Mouse (Mus musculus) kidney, embryonic 14.5 days (tissue): ENCODE measurements around the gene Tipin. TPM values are rescaled to one million over a fixed set of nuclear protein-coding genes. Genes with fewer than 3 reads are reported as not detected.
"Not testable (repeated sequence)": the region's sequence is repeated elsewhere in the genome, so short reads cannot be mapped to it uniquely, and the experiment has no call there.

Experiments
- ATAC-seq: fragments of 200-750 bp; cut with Nextera tagmentation; 2 replicates; pipeline ENCODE4 v1.8.0; 2017; ENCODE audit warnings: moderate number of reproducible peaks, mild to moderate bottlenecking, moderate TSS enrichment, moderate library complexity; ENCODE audit not compliant: low FRiP score, low TSS enrichment
- H3K27ac ChIP-seq: fragments of 300-500 bp; sonication (generic); 2 replicates; pipeline ENCODE4 v1.5.1; 2014; ENCODE audit warnings: low read depth, mild to moderate bottlenecking, low read length, moderate library complexity, mixed read lengths
- H3K27me3 ChIP-seq: fragments of 300-500 bp; sonication (generic); 2 replicates; pipeline ENCODE4 v1.6.1; 2014; ENCODE audit warnings: mild to moderate bottlenecking, low read length; ENCODE audit not compliant: control insufficient read depth, insufficient read depth
- H3K36me3 ChIP-seq: fragments of 300-500 bp; sonication (generic); 2 replicates; pipeline ENCODE4 v1.6.1; 2014; ENCODE audit warnings: low read length, mixed read lengths; ENCODE audit not compliant: control insufficient read depth, insufficient read depth
- H3K4me1 ChIP-seq: fragments of 300-500 bp; sonication (generic); 2 replicates; pipeline ENCODE4 v1.6.1; 2014; ENCODE audit warnings: low read length, mixed read lengths; ENCODE audit not compliant: control insufficient read depth, insufficient read depth
- H3K4me2 ChIP-seq: fragments of 300-500 bp; sonication (generic); replicated peaks from 2 replicates; pipeline ENCODE4 v1.6.1; 2014; ENCODE audit warnings: low read depth, mild to moderate bottlenecking, low read length
- H3K4me3 ChIP-seq: fragments of 300-500 bp; sonication (generic); 2 replicates; pipeline ENCODE4 v1.5.1; 2014; ENCODE audit warnings: mild to moderate bottlenecking, low read length
- H3K9ac ChIP-seq: fragments of 300-500 bp; sonication (generic); 2 replicates; pipeline ENCODE4 v1.6.1; 2014; ENCODE audit warnings: low read depth, mild to moderate bottlenecking, low read length, moderate library complexity
- H3K9me3 ChIP-seq: fragments of 300-500 bp; sonication (generic); 2 replicates; pipeline ENCODE4 v1.6.1; 2016; ENCODE audit warnings: low read length; ENCODE audit not compliant: control insufficient read depth
- WGBS: fragments of 180-500 bp; shearing (Covaris S2); extraction: QIAGEN DNeasy Blood & Tissue Kit; methylation state at CpG from one replicate; pipeline ENCODE4 v1.1.7; 2014; 5-methylcytosine and 5-hydroxymethylcytosine counted together
- polyA plus RNA-seq: library from polyadenylated mRNA; unstranded; fragments of >200 nt; fragmentation: Nextera tagmentation; extraction: Ambion mirVana; gene quantifications from 2 replicates; pipeline ENCODE4 v1.2.1, GENCODE M21; 2014

Tipin gene
- polyA plus RNA-seq, 1 experiment from 2014 or later, result 279 TPM

DNA sequence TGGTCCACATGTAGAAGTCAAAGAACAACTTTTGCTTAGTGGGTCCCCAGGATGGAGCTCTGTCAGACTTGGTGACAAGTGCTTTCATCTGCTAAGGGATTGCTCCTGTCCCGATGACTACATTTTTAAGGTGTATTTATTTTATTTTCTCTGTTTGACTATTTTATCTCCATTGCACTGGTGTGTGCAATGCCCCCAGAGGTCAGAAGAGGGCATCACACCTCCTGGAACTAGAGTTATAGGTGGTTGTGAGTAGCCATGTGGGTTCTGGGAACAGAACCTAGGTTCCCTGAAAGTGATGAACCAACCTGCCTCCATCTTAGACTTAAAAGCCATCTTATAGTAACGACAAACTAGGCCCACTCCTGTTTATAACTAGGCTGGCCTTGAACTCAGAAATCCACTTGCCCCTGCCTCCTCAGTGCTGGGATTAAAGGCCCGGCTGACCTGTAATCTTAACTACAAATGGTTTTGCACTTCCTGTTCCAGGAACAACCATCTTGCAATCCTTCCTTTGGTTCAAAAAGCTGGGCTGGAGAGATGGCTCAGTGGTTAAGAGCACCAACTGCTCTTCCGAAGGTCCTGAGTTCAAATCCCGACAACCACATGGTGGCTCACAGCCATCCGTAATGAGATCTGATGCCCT lies 2.6 kb upstream of the Tipin start:
- no peak overlapping the region for H3K4me3 ChIP-seq
- no peaks in the 10 kb centered on the region for H3K36me3 ChIP-seq
- no peak overlapping the region for H3K4me2 ChIP-seq
- H3K4me1 ChIP-seq, result peaks cover 5% of the 10 kb centered on the region
- 99% methylated on average over 6 of the region's 6 CpGs for WGBS
- H3K27me3 ChIP-seq, result no peaks in the 10 kb centered on the region
- no peak overlapping the region for H3K27ac ChIP-seq
- H3K9ac ChIP-seq, result no peak overlapping the region
- no peaks in the 10 kb centered on the region for H3K9me3 ChIP-seq
- no peak for ATAC-seq

DNA sequence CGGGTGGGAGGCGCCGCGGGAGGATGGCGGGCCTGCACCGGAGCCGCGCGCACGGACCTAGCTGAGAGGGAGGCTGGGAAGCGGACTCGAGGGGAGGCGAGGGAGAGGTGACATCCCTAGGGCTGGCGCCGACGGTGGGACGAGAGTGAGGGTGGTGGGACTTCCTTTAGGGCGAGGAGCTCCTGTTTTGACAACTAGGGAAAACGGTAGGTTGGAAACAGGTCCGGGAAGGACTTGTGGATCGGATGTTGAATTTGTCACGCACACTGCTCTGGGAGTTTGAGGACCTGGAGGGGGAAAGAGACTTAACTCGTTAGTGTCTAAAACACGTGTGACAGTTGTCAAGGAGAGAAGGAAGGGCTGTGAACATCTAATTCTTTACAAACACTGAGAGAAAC lies 399 bp downstream of the Tipin start:
- Histone ChIP-seq H3K27ac (peak overlapping the region; percentile 94), H3K9ac (peak overlapping the region; percentile 95), H3K4me3 (peak overlapping the region; percentile 92), H3K27me3 (no peaks in the 10 kb centered on the region), H3K9me3 (no peaks in the 10 kb centered on the region), H3K4me2 (peak overlapping the region; percentile 66), H3K36me3 (no peaks in the 10 kb centered on the region), H3K4me1 (peaks cover 5% of the 10 kb centered on the region)
- ATAC-seq, result peak; percentile 87
- WGBS, result under 1% methylated on average over 24 of the region's 24 CpGs

DNA sequence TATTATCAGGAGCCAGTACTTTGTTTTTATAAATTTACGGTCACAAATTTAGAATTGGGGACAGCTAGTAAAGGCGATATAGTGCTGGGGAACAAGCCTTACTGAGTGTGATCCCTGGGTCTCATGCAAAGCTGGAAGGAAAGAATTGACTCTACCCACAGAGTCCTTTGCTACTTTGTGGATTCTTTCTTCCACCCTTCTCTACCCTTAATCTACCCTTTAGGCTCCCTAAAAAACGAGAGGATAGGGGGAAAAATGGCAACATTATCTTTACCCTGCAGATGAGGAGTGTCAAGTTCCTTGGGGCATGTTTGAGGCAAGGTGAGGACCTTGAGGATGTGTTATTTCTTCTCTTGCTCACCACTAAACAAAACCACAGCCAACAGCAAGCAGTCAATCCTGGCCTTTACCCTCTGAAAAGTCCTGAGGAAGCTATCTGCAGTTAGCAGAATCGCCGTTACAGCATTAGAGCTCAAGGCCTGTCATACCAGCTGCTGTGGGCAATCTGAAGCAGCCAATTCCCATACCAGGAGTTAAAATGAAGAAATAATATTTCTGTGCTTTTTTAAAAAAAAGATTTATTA lies 1.1 kb downstream of the Tipin start:
- Histone ChIP-seq H3K36me3 (no peaks in the 10 kb centered on the region), H3K27ac (no peak overlapping the region), H3K4me2 (peak overlapping the region; percentile 66), H3K9me3 (no peaks in the 10 kb centered on the region), H3K27me3 (no peaks in the 10 kb centered on the region), H3K4me1 (peaks cover 5% of the 10 kb centered on the region), H3K9ac (peak overlapping the region; percentile 95), H3K4me3 (peak overlapping the region; percentile 92)
- ATAC-seq, result no peak
- WGBS, result 57% methylated on average over 5 of the region's 5 CpGs

DNA sequence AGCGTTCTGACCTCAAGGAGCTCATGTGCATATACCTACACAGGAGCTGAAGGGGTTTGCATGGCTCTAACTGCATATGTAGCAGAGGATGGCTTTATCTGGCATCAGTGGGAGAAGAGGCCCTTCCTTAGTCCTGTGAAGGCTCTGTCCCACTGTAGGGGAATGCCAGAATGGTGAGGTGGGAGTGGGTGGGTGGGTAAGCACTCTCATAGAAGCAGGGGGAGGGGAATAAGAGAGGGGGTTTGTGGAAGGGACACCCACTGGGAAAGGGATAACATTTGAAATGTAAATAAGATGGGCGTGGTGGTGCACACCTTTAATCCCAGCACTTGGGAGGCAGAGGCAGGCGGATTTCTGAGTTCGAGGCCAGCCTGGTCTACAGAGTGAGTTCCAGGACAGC lies 21.7 kb downstream of the Tipin start:
- H3K27me3 ChIP-seq, H3K4me1 ChIP-seq: not testable (repeated sequence)
- WGBS, result 87% methylated on average over 4 of the region's 4 CpGs

DNA sequence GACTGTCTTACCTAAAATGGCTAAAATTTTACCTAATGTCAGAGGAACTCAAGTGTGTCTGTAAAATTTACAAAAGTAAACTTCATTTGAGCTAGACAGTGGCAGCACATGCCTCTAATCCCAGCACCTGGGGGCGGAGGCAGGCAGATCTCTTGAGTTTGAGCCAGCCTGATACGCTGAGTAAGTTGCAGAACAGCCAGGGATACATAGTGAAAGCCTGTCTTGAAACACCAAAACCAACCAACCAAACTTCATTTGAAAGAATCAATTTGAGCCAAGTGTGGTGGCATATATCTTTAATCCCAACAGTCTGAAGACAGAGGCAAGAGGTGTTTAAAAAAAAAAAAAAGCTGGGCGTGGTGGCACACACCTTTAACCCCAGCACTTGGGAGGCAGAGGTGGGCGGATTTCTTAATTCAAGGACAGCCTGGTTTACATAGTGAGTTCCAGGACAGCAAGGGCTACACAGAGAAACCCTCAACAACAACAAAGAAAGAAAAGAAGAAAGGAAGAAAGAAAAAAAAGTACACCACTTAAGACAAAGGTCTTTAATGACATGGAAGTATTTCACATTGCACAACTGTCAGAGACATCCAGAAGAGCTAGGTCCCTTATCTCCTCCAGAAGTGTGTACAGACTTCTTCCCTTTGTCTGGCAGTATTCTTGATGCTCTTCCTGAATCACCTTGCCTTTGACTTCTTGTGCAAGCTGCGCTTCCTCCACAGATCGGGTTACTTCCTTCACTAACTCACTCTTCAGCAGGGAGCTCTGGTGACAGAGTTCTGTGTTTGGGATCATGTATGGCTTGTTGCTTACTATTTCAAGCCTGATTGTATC lies 25.3 kb downstream of the Tipin start:
- Histone ChIP-seq H3K9me3 (no peaks in the 10 kb centered on the region), H3K4me2 (no peak overlapping the region), H3K27ac (no peak overlapping the region), H3K27me3 (no peaks in the 10 kb centered on the region), H3K36me3 (peaks cover 68% of the 10 kb centered on the region), H3K9ac (no peak overlapping the region), H3K4me1 (no peaks in the 10 kb centered on the region), H3K4me3 (no peak overlapping the region)
- ATAC-seq, result no peak
- 72% methylated on average over 6 of the region's 6 CpGs for WGBS

More for the DNA sequence above, 21.7 kb downstream of the Tipin start:
- H3K36me3 ChIP-seq, result peaks cover 86% of the 10 kb centered on the region
- H3K9ac ChIP-seq, H3K9me3 ChIP-seq, H3K4me3 ChIP-seq, ATAC-seq, H3K27ac ChIP-seq, H3K4me2 ChIP-seq: not testable (repeated sequence)

DNA sequence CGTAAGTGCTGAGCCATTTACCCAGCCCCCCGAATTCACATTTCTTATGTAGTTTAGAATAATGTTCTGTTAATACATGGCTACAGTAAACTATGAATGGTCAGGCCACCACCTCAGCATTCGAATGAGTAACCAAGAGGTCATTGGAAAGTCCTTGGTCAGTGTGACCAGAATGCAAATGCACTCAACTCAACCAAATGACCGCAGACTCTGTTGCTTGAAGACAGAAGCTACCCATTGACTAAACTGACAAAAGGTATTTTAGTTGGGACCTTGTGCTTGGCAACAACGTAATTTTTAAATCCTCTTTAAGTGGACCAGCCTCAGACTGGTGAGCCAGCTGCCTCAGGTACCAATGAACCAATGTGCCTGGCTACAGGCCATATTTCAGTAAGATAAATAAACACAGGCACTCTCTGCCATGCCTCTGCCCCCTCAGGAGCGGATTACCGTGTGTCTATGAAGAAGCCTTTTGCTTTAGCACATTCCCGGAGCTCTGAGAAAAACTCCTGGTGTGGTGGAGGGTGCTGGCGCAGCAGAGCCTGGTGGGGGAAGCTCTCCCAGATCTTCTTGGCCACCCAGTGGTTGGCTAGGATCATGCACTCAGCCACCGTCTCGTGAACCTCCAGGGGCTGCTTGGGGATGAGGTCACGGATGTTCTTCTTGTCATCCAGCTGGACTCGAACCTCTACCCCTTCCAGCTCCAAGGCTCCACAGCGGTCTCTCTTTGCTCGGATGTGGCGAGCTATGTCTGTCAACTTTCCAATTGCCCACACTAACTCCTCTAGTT lies 29.8 kb downstream of the Tipin start:
- Histone ChIP-seq H3K27ac (no peak overlapping the region), H3K36me3 (peaks cover 48% of the 10 kb centered on the region), H3K9ac (no peak overlapping the region), H3K27me3 (no peaks in the 10 kb centered on the region), H3K4me1 (no peaks in the 10 kb centered on the region), H3K9me3 (no peaks in the 10 kb centered on the region), H3K4me3 (no peak overlapping the region), H3K4me2 (no peak overlapping the region)
- ATAC-seq, result no peak
- 71% methylated on average over 16 of the region's 16 CpGs for WGBS

DNA sequence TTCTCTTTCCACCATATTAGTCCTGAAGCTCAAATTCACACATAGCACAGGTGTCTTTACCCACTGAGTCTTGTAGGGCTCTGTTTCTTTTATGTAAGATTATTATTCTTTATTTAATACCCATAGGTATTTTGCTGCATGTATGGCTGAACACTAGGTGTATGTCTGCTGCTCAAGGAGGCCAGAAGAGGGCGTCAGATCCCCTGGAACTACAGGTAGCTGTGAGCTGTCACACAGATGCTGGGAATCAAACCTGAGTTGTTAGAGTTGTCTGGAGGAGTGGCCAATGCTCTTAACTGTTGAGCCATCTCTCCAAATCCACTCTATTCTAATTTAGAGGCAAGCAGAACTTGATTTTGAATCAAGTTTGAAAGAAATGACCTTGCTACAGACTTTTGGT lies 30.7 kb downstream of the Tipin start:
- ATAC-seq, result no peak

DNA sequence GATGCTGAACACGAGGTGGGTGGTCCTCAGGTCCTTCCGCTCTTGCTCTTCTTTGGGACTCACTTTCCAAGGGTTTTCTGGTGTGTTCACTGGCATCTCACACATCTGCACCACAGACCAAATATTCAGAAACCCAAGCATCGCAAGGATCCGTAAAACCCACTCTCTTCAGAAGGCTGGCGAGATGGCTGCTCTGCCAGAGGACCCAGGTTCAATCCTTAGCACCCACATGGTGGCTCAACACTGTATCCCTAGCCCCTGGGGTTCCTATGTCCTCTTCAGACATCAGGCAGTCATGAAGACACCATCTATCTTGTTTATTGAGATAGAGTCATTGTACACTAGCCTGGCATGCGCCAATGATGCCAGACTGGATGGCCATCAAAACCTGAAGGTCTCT lies 33.3 kb downstream of the Tipin start:
- Histone ChIP-seq H3K9ac (no peak overlapping the region), H3K36me3 (peaks cover 42% of the 10 kb centered on the region), H3K27me3 (no peaks in the 10 kb centered on the region), H3K27ac (no peak overlapping the region), H3K4me2 (no peak overlapping the region), H3K9me3 (no peaks in the 10 kb centered on the region), H3K4me3 (no peak overlapping the region), H3K4me1 (no peaks in the 10 kb centered on the region)
- WGBS, result 94% methylated on average over 6 of the region's 6 CpGs
- no peak for ATAC-seq

More for the DNA sequence above, 30.7 kb downstream of the Tipin start:
- Histone ChIP-seq H3K4me3 (no peak overlapping the region), H3K9me3 (no peaks in the 10 kb centered on the region), H3K4me1 (no peaks in the 10 kb centered on the region), H3K27me3 (no peaks in the 10 kb centered on the region), H3K27ac (no peak overlapping the region), H3K4me2 (no peak overlapping the region), H3K36me3 (peaks cover 45% of the 10 kb centered on the region), H3K9ac (no peak overlapping the region)
- 62% methylated on average over 1 of the region's 1 CpGs for WGBS
